Mouse (Mus musculus): ENCODE measurements around the gene Cd8a.

DNA sequence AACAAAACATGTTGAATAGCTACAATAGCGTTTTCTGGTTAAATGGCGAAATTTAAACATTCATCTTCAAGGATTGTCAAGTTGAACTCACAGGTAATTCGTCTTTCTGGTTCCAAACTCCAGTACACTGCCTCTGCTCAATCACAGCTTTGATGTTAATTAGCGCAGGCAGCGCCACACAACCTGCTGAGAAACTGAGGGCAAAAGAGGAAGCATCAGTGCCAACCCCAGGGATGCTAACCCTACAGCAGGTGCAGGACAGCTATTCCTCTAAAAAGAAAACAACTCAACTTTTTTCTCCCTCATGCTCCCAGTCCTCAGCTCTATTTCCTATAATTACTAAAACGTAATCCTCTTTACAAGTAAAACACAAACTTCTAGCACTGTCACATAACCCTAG lies 23.5 kb downstream of the Cd8a start:
- TF ChIP-seq CTCF (IDR thresholded peaks at IDR 0.05; ENCODE audit: low read depth) (no peak), EP300 (IDR thresholded peaks at IDR 0.05; ENCODE audit: low read depth) (no peak)
